Mouse (Mus musculus) heart, postnatal 25 days (tissue): Measurements from ENCODE around the gene Cxadr. TPM values are rescaled to one million over a fixed set of nuclear protein-coding genes. Genes with fewer than 3 reads are reported as not detected.

ENCODE experiments used
- DNase-seq: peaks from one replicate; pipeline ENCODE4 v3.0.0; 2022; ENCODE audit warnings: low spot score
- intact Hi-C: fragments of 180-260 bp; cut with DNase I; formaldehyde crosslinking; loops from one replicate; pipeline ENCODE4 v1.15.1; 2025
- total RNA-seq, 2 experiments: library from RNA; stranded (reverse); gene quantifications; 2 replicates each; pipeline ENCODE4 v1.2.3; 2021

Cxadr gene
- total RNA-seq, 2 experiments from 2014 or later, result 52.4 to 55.6 TPM

- intact Hi-C loops, result loop anchor here (5.0 kb wide), 1 partner anchor 40 kb away; no protein-coding TSS in a partner anchor
- DNase-seq, result no peak
Observed at GRCm38 (mm10) chr16:78302678-78303050, 1.4 kb downstream of the Cxadr start.

GRCm38 (mm10) chr16:78305606-78306100, 4.4 kb downstream of the Cxadr start:
- no peak for DNase-seq
- intact Hi-C loops, result no loop called here

GRCm38 (mm10) chr16:78306606-78307005, 5.3 kb downstream of the Cxadr start:
- intact Hi-C loops, result no loop called here
- DNase-seq, result no peak

GRCm38 (mm10) chr16:78307476-78308192, 6.3 kb downstream of the Cxadr start:
- DNase-seq, result no peak
- intact Hi-C loops, result no loop called here

- no peak for DNase-seq
- intact Hi-C loops, result no loop called here
Observed at GRCm38 (mm10) chr16:78309258-78309657, 8.0 kb downstream of the Cxadr start.

GRCm38 (mm10) chr16:78313135-78313887, 12.0 kb downstream of the Cxadr start:
- DNase-seq, result no peak
- intact Hi-C loops, result no loop called here

GRCm38 (mm10) chr16:78314026-78314425, 12.7 kb downstream of the Cxadr start:
- intact Hi-C loops, result no loop called here
- DNase-seq, result no peak

- no peak for DNase-seq
- intact Hi-C loops, result loop anchor here (2.0 kb wide), 1 partner anchor 118 kb away; no protein-coding TSS in a partner anchor
Observed at GRCm38 (mm10) chr16:78316849-78317248, 15.6 kb downstream of the Cxadr start.

- intact Hi-C loops, result loop anchor here (2.0 kb wide), 1 partner anchor 119 kb away; no protein-coding TSS in a partner anchor
- DNase-seq, result no peak
Observed at GRCm38 (mm10) chr16:78317960-78318359, 16.7 kb downstream of the Cxadr start.

- no peak for DNase-seq
- intact Hi-C loops, result no loop called here
Observed at GRCm38 (mm10) chr16:78319711-78320110, 18.4 kb downstream of the Cxadr start.

- intact Hi-C loops, result no loop called here
Observed at GRCm38 (mm10) chr16:78321559-78321958, 20.3 kb downstream of the Cxadr start.

GRCm38 (mm10) chr16:78322140-78322539, 20.9 kb downstream of the Cxadr start:
- no peak for DNase-seq
- intact Hi-C loops, result no loop called here

More at GRCm38 (mm10) chr16:78321559-78321958, 20.3 kb downstream of the Cxadr start:
- DNase-seq, result no peak

- intact Hi-C loops, result no loop called here
- no peak for DNase-seq
Observed at GRCm38 (mm10) chr16:78325972-78326848, 24.9 kb downstream of the Cxadr start.

GRCm38 (mm10) chr16:78327562-78327961, 26.3 kb downstream of the Cxadr start:
- DNase-seq, result no peak
- intact Hi-C loops, result no loop called here

- DNase-seq, result no peak
- intact Hi-C loops, result no loop called here
Observed at GRCm38 (mm10) chr16:78327999-78328398, 26.7 kb downstream of the Cxadr start.

- intact Hi-C loops, result no loop called here
- DNase-seq, result no peak
Observed at GRCm38 (mm10) chr16:78337226-78337625, 35.9 kb downstream of the Cxadr start.

- no peak for DNase-seq
- intact Hi-C loops, result no loop called here
Observed at GRCm38 (mm10) chr16:78341356-78341755, 40.1 kb downstream of the Cxadr start.

- intact Hi-C loops, result no loop called here
- DNase-seq, result no peak
Observed at GRCm38 (mm10) chr16:78342767-78343166, 41.5 kb downstream of the Cxadr start.

GRCm38 (mm10) chr16:78343792-78344191, 42.5 kb downstream of the Cxadr start:
- intact Hi-C loops, result no loop called here

More at GRCm38 (mm10) chr16:78343792-78344191, 42.5 kb downstream of the Cxadr start:
- DNase-seq, result no peak
